Mouse (Mus musculus) kidney, postnatal 25 days (tissue): ENCODE measurements around the gene C1ra.
"Not testable (repeated sequence)": the region's sequence is repeated elsewhere in the genome, so short reads cannot be mapped to it uniquely, and the experiment has no call there.

Source experiments
- DNase-seq, 2 experiments: peaks; one replicate each; pipeline ENCODE4 v3.0.0; 2021; ENCODE audit warnings: mixed read lengths in 2 of 2

The C1ra gene

GRCm38 (mm10) chr6:124512355-124512836 is at the start of gene C1ra:
C1ra (plus strand) TSS chr6:124512405.
- DNase-seq = peak; percentile 48 to 77

DNA sequence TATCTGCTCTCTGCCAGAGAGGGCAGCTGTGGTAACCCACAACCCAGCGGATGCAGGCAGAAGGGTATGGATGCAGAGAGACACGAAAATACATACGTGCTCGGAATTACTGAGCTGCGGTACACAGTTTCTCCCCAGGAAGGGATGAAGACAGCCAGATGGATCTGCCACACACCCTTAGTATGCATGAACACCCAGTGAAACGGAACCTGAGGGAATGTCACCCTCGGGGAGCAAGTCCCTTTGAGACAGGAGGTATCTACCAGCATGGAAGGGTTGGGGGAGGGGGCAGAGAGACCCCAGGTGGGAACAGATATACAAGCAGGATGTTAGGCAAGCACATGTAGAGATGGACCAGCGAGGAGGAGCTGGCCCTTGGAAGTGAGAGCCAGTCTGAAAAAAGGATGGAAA is 48.3 kb upstream of the C1ra start:
- no peak for DNase-seq

DNA sequence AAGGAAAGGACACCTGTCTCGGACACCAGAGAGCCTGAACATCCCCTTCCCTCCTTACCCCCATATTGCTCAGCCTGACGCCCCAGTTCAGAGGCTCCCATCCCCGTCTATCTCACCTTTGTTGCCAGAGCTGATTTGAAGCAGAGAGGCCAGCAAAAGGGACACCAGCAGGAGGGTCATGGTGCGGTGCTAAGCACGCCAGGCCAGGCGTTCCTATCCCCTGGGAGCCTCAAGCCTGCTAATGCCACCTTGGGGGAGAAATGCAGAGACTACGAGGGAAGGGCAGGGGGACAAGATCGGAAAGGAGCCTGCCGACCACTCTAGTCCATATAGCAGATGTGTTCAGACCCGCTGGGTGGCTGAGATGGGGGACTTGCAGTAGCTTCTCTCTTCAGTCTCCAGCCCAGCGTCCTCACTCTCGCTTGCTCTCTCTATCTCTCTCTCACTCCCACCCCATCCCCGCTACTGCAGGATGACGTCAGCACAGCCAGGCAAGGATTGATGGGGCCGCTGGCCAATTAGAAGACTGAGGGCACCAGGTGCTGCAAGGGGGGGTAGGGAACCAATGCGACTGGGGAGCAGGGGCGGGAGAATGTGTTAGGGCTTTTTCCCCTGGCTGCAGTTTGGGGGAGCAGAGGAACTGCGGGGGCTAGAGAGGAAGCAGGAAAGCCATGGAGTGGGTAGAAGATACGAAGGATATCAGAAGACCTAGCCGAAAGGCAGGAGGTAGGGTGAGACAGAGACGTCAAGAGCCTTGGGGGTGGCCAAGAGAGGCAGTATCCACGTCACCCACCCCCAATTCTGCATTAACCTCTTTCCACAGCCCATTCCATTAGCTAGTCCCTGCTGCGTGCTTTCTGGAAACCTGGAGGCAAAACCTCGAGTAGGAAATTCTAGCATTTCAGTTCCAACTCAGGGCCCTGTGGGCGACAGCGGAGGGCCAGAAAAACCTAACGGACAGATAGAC is 47.6 kb upstream of the C1ra start, which contains the start of gene Clstn3:
Clstn3 (minus strand) TSS at position 490 of the 967 bp plus-strand sequence.
- peak; percentile 77 to 88 for DNase-seq

DNA sequence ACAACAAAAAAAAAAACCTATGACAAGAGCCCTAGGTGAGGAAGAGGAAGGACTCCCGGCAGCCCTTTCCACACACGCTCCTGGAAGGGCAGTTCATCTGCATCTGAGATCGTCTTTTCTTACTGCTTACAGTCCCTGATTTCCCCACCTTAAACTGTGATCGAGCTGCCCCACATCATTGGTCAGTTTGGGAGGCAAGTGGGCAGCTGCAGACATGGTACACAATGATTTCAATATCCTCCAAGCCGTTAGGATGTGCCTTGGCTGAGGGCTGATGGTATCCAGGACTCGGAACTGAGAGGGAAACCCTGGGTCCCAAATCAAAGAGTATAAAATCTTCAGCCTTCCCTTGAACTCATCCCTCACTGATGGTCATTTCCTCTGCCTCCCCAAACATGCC is 46.9 kb upstream of the C1ra start:
- no peak for DNase-seq

DNA sequence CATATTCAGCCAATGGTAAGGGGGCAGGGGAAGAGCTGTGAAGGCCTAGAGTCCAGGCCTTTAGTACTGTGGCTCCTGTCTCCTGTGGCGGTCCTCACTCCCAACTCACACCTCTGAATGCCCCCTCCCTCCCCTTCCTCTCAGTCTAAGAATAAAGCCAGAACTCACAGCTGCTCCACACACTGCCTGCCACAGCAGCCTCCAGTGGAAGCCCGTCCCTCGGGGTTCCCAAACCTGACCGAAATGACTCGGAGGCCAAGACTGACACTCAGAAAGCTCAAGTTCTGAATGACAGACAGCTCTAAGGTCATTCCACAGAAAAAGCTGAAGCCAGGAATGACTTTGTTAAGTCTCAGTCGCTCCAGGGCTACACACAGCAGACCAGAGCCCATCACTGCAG is 46.5 kb upstream of the C1ra start:
- DNase-seq = no peak

- DNase-seq = no peak
These were observed 41.1 kb upstream of the C1ra start for GRCm38 (mm10) chr6:124471121-124471520.

DNA sequence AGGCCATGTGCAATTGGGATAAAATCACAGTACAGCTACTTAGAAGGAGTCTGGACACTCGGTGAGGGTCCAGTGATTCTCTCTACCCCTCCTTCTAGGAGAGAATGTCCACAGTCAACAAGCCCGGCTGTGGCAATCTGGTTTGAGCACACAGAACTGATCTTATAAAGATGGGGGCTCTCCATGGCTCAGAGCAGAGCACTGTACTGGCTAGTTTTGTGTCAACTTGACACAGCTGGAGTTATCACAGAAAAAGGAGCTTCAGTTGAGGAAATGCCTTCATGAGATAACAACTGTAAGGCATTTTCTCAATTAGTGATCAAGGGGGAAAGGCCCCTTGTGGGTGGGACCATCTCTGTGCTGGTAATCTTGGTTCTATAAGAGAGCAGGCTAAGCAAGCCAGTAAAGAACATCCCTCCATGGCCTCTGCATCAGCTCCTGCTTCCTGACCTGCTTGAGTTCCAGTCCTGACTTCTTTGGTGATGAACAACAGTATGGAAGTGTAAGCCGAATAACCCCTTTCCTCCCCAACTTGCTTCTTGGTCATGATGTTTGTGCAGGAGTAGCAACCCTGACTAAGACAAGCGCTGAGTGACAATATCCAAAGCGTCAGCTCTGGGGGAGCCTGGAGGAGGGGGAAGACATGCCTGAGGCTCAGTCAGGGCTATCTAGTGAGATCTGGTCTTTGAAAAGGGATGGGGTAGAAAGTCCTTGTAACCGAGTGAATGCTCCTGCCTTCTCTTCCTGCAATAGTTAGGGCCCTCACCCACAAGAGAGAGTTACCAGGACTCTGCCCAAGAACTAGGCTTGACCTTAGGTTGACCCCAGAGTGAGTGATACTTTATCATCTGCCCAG is 40.2 kb upstream of the C1ra start:
- not testable (repeated sequence) for DNase-seq

- peak; percentile 67 to 78 for DNase-seq
These were observed 39.4 kb upstream of the C1ra start for GRCm38 (mm10) chr6:124472801-124473200.

- DNase-seq = no peak
These were observed 37.6 kb upstream of the C1ra start for GRCm38 (mm10) chr6:124474621-124475020.

DNA sequence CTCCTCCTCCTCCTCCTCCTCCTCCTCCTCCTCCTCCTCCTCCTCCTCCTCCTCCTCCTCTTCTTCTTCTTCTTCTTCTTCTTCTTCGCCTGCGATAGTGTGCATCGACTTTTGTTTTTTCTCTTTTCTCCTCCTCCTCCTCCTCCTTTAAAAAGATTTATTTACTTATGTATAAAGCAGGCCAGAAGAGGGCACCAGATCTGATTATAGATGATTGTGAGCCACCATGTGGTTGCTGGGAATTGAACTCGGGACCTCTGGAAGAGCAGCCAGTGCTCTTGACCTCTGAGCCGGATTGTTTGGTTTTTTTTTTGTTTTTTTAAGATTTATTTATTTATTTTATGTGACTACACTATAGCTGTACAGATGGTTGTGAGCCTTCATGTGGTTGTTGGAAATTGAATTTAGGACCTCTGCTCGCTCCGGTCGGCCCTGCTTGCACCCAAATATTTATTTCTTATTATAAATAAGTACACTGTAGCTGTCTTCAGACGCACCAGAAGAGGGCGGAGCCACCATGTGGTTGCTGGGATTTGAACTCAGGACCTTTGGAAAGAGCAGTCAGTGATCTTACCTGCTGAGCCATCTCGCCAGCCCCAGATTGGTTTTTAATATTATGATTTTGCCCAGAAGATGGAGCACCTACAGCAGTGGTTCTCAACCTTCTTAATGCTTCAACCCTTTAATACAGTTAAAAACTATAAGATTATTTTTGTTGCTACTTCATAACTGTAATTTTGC is 36.7 kb upstream of the C1ra start:
- DNase-seq = not testable (repeated sequence)

DNA sequence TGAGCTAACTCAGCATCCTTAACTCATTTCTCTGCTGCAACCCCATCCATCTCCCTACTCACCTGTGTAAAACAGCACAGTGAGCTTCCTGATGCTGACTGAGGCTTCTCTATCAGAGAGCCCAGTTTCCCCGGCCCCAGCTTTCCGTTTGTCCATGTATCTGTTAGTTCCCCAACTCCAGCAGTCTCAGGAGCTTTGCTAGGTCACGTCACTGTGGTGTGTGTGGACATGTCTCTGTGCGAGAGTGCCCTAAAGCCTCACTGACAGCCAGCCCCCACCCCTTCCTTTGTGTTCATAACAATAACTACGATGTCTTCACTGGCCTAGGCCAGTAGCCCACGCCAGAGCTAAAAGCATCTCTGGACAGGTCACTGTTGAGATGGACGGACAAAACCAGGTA is 36.0 kb upstream of the C1ra start:
- no peak for DNase-seq

GRCm38 (mm10) chr6:124476796-124477195 is 35.4 kb upstream of the C1ra start:
- no peak for DNase-seq

- DNase-seq = no peak
These were observed 35.0 kb upstream of the C1ra start for GRCm38 (mm10) chr6:124477221-124477655.

DNA sequence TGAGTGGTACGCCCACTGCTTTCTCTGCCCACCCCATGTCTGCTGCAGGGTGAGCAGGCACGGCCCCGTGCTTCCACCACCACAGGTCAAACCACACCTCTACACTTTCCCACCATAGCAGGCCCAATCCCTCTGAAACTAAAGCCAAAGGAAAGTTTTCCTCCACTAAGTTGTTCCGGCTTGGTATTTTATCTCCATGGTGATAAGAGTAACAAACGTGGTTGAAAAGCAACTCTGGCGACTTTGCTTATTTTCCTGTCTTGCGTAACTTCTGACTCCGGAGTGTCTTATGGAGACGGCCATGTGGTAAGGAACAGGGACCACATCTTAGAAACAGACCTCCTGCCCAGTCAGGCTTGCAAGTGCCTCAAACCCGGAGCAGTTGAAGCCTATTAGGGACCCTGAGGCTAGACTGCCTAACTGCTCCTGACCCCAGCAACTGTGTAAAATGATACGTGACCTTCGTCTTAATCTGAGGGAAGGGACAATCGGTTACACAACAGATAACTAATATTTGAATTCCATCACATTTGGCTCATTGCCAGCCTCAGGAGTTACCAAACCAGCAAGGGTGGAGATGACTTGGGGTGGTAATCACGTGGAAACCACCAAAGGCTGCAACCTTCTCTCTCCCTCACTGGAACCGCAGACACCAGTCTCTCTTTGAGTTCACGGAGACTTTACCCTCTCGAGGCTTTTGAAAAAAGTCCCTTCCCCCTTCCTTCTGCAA is 34.1 kb upstream of the C1ra start:
- DNase-seq = no peak

GRCm38 (mm10) chr6:124478874-124479572 is 33.2 kb upstream of the C1ra start:
- no peak for DNase-seq

GRCm38 (mm10) chr6:124479573-124479930 is 32.7 kb upstream of the C1ra start:
- no peak for DNase-seq

GRCm38 (mm10) chr6:124480295-124480694 is 31.9 kb upstream of the C1ra start:
- peak in 1 of 2 experiments; percentile 56 for DNase-seq

DNA sequence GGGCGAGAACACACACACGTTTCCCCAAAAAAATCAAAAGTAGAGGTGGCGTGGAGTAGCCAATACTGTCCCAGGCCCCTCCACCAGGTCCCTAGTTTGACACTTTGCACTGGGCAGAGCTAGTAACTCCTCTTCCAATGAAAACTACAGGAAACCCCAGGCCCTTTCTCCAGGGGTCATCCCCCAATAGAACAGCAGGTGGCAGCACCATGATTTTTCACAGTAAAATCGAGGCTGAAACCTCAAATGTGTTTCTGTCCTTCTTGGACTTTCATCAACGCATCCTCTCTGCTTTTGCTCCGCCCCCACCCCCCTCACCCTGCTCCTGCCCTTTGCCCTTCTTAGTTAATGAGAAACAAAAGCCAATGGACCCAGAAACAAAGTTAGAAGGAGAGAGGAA is 30.6 kb upstream of the C1ra start:
- peak; percentile 84 for DNase-seq

GRCm38 (mm10) chr6:124483831-124484230 is 28.4 kb upstream of the C1ra start:
- DNase-seq = not testable (repeated sequence)

DNA sequence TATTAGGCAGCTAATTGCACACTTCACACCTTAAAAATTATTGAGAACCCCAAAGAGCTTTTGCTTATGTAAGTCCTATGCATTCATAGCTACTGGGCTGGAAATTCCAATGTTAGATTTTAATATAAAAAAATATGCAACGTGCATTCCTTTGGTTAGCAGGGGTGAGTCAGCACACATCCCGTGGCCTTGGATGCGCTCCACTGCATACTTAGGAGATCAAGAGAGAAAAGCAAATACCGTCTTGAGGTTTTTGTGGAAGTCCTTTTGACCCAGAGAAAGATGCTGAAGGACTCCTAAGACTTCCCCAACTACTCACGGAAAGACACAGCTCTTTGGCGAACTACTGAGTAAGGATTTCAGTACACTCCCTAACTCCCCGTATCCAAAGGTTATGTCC is 27.4 kb upstream of the C1ra start:
- peak in 1 of 2 experiments; percentile 41 for DNase-seq
